Mouse (Mus musculus) heart, postnatal 0 days (tissue): ENCODE measurements at regions not wholly inside any gene's neighbourhood (a gene's known extent, or its start where the extent isn't known, plus 50 kb on each side); places are given as distances from the start of the nearest gene placed in this dataset.

Source experiments
- CTCF ChIP-seq: IDR thresholded peaks from 2 replicates; pipeline ENCODE4 v1.5.1; 2016; ENCODE audit warnings: antibody characterized with exemption, control low read depth, low read depth
- EP300 ChIP-seq: IDR thresholded peaks from 2 replicates; pipeline ENCODE4 v1.6.1; 2016; ENCODE audit warnings: antibody characterized with exemption, low read depth

DNA sequence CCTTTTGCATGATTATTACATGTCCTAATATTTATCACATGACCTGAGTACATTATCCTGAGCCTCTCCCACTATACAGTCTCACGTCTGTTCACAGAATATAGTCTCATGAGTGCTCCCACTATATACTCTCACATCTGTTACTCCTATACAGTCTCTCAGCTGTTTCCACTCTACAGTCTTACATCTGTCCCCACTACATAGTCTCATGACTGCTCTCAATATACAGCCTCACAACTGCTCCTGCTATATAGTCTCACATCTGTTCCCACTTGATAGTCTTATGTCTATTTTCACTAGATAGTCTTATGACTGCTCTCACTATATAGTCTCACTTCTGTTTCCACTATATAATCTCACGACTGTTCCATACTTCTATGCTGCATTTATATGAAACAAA lies 1195.5 kb upstream of the Adgrl2 start:
- TF ChIP-seq CTCF (no peak), EP300 (no peak)
